Mouse (Mus musculus): ENCODE data around the gene Six5. TPM values are rescaled to one million over a fixed set of nuclear protein-coding genes. Genes with fewer than 3 reads are reported as not detected.

Six5 gene
- polyA plus RNA-seq, 1 experiment: 5.0 TPM

- Histone ChIP-seq H3K4me3 (ENCODE audit: insufficient read depth, low read length) (no peak overlapping the region), H3K4me1 (ENCODE audit: control insufficient read depth, insufficient read depth, low read length) (peaks cover 4% of the 10 kb centered on the region), H3K27ac (ENCODE audit: insufficient read depth, low read length) (no peak overlapping the region)
- TF ChIP-seq POLR2A (IDR thresholded peaks at IDR 0.05; ENCODE audit: extremely low read depth, insufficient read depth, low read length): no peak
- peak; percentile 40; the same call in 1 of the 2 replicates for TF ChIP-seq CTCF (IDR thresholded peaks at IDR 0.05; ENCODE audit: extremely low read depth, insufficient read depth, low read length)
Measured at GRCm38 (mm10) chr7:19073504-19073903, 20.9 kb upstream of the Six5 start.

GRCm38 (mm10) chr7:19074494-19074893 is 19.9 kb upstream of the Six5 start:
- Histone ChIP-seq H3K27ac (ENCODE audit: insufficient read depth, low read length) (no peak overlapping the region), H3K4me3 (ENCODE audit: insufficient read depth, low read length) (no peak overlapping the region), H3K4me1 (ENCODE audit: control insufficient read depth, insufficient read depth, low read length) (peaks cover 4% of the 10 kb centered on the region)
- TF ChIP-seq POLR2A (IDR thresholded peaks at IDR 0.05; ENCODE audit: extremely low read depth, insufficient read depth, low read length) (no peak), CTCF (IDR thresholded peaks at IDR 0.05; ENCODE audit: extremely low read depth, insufficient read depth, low read length) (no peak)

- H3K4me1 ChIP-seq (ENCODE audit: control insufficient read depth, insufficient read depth, low read length): peaks cover 4% of the 10 kb centered on the region
- H3K4me3 ChIP-seq (ENCODE audit: insufficient read depth, low read length): peak overlapping the region; percentile 40
- TF ChIP-seq POLR2A (IDR thresholded peaks at IDR 0.05; ENCODE audit: extremely low read depth, insufficient read depth, low read length) (no peak), CTCF (IDR thresholded peaks at IDR 0.05; ENCODE audit: extremely low read depth, insufficient read depth, low read length) (no peak)
- H3K27ac ChIP-seq (ENCODE audit: insufficient read depth, low read length): 0 out of 2 replicates have a peak overlapping the region, but pooled peaks have one; percentile 1
Measured at GRCm38 (mm10) chr7:19075231-19075630, 19.2 kb upstream of the Six5 start.

DNA sequence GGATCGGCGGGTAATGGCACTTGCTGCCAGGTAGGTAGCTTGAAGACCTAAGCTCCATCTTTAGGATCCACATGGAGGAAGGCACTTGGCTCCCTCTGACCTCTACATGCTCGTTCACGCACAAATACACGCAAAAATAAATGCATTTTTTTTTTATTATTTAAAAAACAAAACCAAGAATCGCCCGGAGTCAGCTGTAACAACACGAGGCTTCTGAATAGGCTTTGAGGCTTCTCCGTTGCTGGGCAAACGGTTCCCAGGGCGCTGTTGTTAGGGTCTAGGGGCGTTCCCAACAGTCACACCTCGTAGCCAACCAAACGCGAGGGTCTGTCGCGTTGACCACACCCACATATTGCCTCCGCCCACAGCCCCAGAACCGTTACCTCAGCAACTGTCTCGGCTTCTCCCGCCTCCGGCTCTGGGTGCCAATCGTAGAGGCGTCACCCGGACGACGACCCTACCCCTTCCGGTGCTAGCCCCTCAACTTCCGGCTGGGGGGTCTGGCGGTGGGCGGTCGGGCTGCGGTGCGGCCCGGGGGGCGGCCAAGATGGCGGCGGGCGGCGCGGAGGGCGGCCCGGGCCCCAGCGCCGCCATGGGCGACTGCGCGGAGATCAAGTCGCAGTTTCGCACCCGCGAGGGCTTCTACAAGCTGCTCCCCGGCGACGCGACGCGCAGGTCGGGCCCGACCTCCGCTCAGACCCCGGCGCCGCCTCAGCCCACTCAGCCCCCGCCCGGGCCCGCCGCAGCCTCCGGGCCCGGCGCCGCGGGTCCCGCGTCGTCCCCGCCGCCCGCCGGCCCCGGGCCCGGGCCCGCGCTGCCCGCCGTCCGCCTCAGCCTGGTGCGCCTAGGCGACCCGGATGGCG is 18.4 kb upstream of the Six5 start, which contains the start of gene Dmwd:
Gene Dmwd, plus strand, starts transcription at position 505 of the 863 bp plus-strand sequence.
- Histone ChIP-seq H3K4me1 (ENCODE audit: control insufficient read depth, insufficient read depth, low read length) (peaks cover 4% of the 10 kb centered on the region), H3K4me3 (ENCODE audit: insufficient read depth, low read length) (peak within 1 kb of the TSS; percentile 40), H3K27ac (ENCODE audit: insufficient read depth, low read length) (0 out of 2 replicates have a peak within 1 kb of the TSS, but pooled peaks have one; percentile 16)
- TF ChIP-seq CTCF (IDR thresholded peaks at IDR 0.05; ENCODE audit: extremely low read depth, insufficient read depth, low read length): no peak
- 0 out of 2 replicates have a peak, but pooled peaks have one; percentile 29 for TF ChIP-seq POLR2A (IDR thresholded peaks at IDR 0.05; ENCODE audit: extremely low read depth, insufficient read depth, low read length)

- no peak for TF ChIP-seq POLR2A (IDR thresholded peaks at IDR 0.05; ENCODE audit: extremely low read depth, insufficient read depth, low read length)
- no peak for TF ChIP-seq CTCF (IDR thresholded peaks at IDR 0.05; ENCODE audit: extremely low read depth, insufficient read depth, low read length)
- Histone ChIP-seq H3K27ac (ENCODE audit: insufficient read depth, low read length) (0 out of 2 replicates have a peak overlapping the region, but pooled peaks have one; percentile 16), H3K4me3 (ENCODE audit: insufficient read depth, low read length) (peak overlapping the region; percentile 40), H3K4me1 (ENCODE audit: control insufficient read depth, insufficient read depth, low read length) (peaks cover 4% of the 10 kb centered on the region)
Measured at GRCm38 (mm10) chr7:19076586-19076991, 17.8 kb upstream of the Six5 start.

- TF ChIP-seq CTCF (IDR thresholded peaks at IDR 0.05; ENCODE audit: extremely low read depth, insufficient read depth, low read length) (no peak), POLR2A (IDR thresholded peaks at IDR 0.05; ENCODE audit: extremely low read depth, insufficient read depth, low read length) (no peak)
- H3K4me3 ChIP-seq (ENCODE audit: insufficient read depth, low read length): no peak overlapping the region
Measured at GRCm38 (mm10) chr7:19077761-19078160, 16.6 kb upstream of the Six5 start.

GRCm38 (mm10) chr7:19078732-19079131 is 15.7 kb upstream of the Six5 start:
- TF ChIP-seq POLR2A (IDR thresholded peaks at IDR 0.05; ENCODE audit: extremely low read depth, insufficient read depth, low read length) (no peak), CTCF (IDR thresholded peaks at IDR 0.05; ENCODE audit: extremely low read depth, insufficient read depth, low read length) (no peak)
- Histone ChIP-seq H3K27ac (ENCODE audit: insufficient read depth, low read length) (peak overlapping the region; percentile 14; the same call in 1 of the 2 replicates), H3K4me1 (ENCODE audit: control insufficient read depth, insufficient read depth, low read length) (peaks cover 6% of the 10 kb centered on the region), H3K4me3 (ENCODE audit: insufficient read depth, low read length) (no peak overlapping the region)

More at GRCm38 (mm10) chr7:19077761-19078160, 16.6 kb upstream of the Six5 start:
- H3K4me1 ChIP-seq (ENCODE audit: control insufficient read depth, insufficient read depth, low read length): peaks cover 5% of the 10 kb centered on the region
- H3K27ac ChIP-seq (ENCODE audit: insufficient read depth, low read length): no peak overlapping the region

GRCm38 (mm10) chr7:19080451-19080950 is 13.9 kb upstream of the Six5 start:
- TF ChIP-seq CTCF (IDR thresholded peaks at IDR 0.05; ENCODE audit: extremely low read depth, insufficient read depth, low read length) (no peak), POLR2A (IDR thresholded peaks at IDR 0.05; ENCODE audit: extremely low read depth, insufficient read depth, low read length) (0 out of 2 replicates have a peak, but pooled peaks have one; percentile 33)
- Histone ChIP-seq H3K4me1 (ENCODE audit: control insufficient read depth, insufficient read depth, low read length) (peaks cover 3% of the 10 kb centered on the region; the same call in 1 of the 2 replicates), H3K27ac (ENCODE audit: insufficient read depth, low read length) (peak overlapping the region; percentile 45), H3K4me3 (ENCODE audit: insufficient read depth, low read length) (no peak overlapping the region)

DNA sequence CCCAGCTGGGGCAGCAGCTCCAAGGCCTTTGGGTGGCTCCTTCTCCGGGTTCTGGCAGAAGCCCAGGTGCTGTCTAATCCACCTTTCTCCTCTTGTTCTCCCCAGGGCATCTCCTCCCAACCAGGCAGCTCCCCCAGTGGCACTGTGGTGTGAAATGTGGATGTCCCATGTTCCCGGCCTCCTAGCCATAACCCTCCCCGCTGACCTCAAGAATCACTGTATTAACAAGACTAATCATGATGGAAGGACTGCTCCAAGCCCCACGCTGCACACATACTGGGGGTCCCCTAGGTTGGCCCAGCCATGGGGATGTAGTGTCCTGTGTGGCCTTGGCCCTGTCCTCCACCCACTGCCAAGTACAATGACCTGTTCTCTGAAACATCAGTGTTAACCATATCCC is 12.2 kb upstream of the Six5 start:
- Histone ChIP-seq H3K4me1 (ENCODE audit: control insufficient read depth, insufficient read depth, low read length) (peaks cover 3% of the 10 kb centered on the region; the same call in 1 of the 2 replicates), H3K27ac (ENCODE audit: insufficient read depth, low read length) (no peak overlapping the region), H3K4me3 (ENCODE audit: insufficient read depth, low read length) (no peak overlapping the region)
- TF ChIP-seq CTCF (IDR thresholded peaks at IDR 0.05; ENCODE audit: extremely low read depth, insufficient read depth, low read length) (no peak), POLR2A (IDR thresholded peaks at IDR 0.05; ENCODE audit: extremely low read depth, insufficient read depth, low read length) (no peak)
